Mouse (Mus musculus) urinary bladder, postnatal 10 days (tissue): ENCODE results near the gene Tpcn1.
A peak's percentile ranks its signal among the peaks of the same experiment; 100 is the strongest.

Experiments used
- DNase-seq: peaks from one replicate; pipeline ENCODE4 v3.0.0; 2022; ENCODE audit warnings: low spot score

Tpcn1 gene

GRCm38 (mm10) chr5:120609246-120609775 is 20.8 kb upstream of the Tpcn1 start:
- DNase-seq: no peak

GRCm38 (mm10) chr5:120607335-120607734 is 18.9 kb upstream of the Tpcn1 start:
- DNase-seq: no peak

GRCm38 (mm10) chr5:120606590-120607200 is 18.2 kb upstream of the Tpcn1 start:
- DNase-seq: no peak

- DNase-seq: peak; percentile 76
Measured at GRCm38 (mm10) chr5:120605688-120606087, 17.2 kb upstream of the Tpcn1 start.

- DNase-seq: no peak
Measured at GRCm38 (mm10) chr5:120605241-120605661, 16.8 kb upstream of the Tpcn1 start.

GRCm38 (mm10) chr5:120604839-120605238 is 16.4 kb upstream of the Tpcn1 start:
- no peak for DNase-seq

- no peak for DNase-seq
Measured at GRCm38 (mm10) chr5:120603515-120603914, 15.0 kb upstream of the Tpcn1 start.

- no peak for DNase-seq
Measured at GRCm38 (mm10) chr5:120602210-120602609, 13.7 kb upstream of the Tpcn1 start.

- no peak for DNase-seq
Measured at GRCm38 (mm10) chr5:120600946-120601668, 12.6 kb upstream of the Tpcn1 start.

GRCm38 (mm10) chr5:120599625-120600024 is 11.2 kb upstream of the Tpcn1 start:
- DNase-seq: no peak

GRCm38 (mm10) chr5:120594485-120594884 is 6.0 kb upstream of the Tpcn1 start:
- no peak for DNase-seq

GRCm38 (mm10) chr5:120592141-120592540 is 3.7 kb upstream of the Tpcn1 start:
- no peak for DNase-seq

GRCm38 (mm10) chr5:120590356-120591010 is 2.0 kb upstream of the Tpcn1 start:
- no peak for DNase-seq

GRCm38 (mm10) chr5:120587940-120588568 is 419 bp downstream of the Tpcn1 start:
- DNase-seq: no peak

GRCm38 (mm10) chr5:120587616-120587926 is 902 bp downstream of the Tpcn1 start:
- no peak for DNase-seq

- no peak for DNase-seq
Measured at GRCm38 (mm10) chr5:120586741-120587615, 1.5 kb downstream of the Tpcn1 start.

- DNase-seq: no peak
Measured at GRCm38 (mm10) chr5:120584968-120585367, 3.5 kb downstream of the Tpcn1 start.

- DNase-seq: no peak
Measured at GRCm38 (mm10) chr5:120583511-120583910, 5.0 kb downstream of the Tpcn1 start.

- no peak for DNase-seq
Measured at GRCm38 (mm10) chr5:120582002-120582401, 6.5 kb downstream of the Tpcn1 start.

GRCm38 (mm10) chr5:120579898-120580626 is 8.4 kb downstream of the Tpcn1 start:
- DNase-seq: no peak
